Mouse (Mus musculus): ENCODE measurements at regions not wholly inside any gene's neighbourhood (a gene's known extent, or its start where the extent isn't known, plus 50 kb on each side); places are given as distances from the start of the nearest gene placed in this dataset.
"Not testable (repeated sequence)": the region's sequence is repeated elsewhere in the genome, so short reads cannot be mapped to it uniquely, and the experiment has no call there.

DNA sequence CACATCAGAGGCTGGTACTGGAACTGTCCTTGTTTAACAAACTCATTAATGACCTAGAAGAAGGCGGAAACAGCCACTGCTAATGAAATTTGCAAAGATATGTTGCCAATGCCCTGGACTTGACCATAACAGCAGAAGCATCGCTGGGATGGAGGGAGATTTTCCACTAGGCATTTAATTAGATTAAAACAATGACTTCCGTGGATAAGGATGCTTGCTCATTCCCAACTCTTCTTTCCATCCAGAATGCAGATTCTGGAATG, 77.6 kb upstream of the Fam78b start:
- Histone ChIP-seq H3K4me2 (ENCODE audit: low read length) (no peak overlapping the region), H3K9me3 (ENCODE audit: control insufficient read depth, low read length) (no peaks in the 10 kb centered on the region), H3K4me1 (replicated peaks; ENCODE audit: control insufficient read depth, insufficient read depth, low read length) (no peaks in the 10 kb centered on the region), H3K9ac (ENCODE audit: low read length) (no peak overlapping the region), H3K4me3 (ENCODE audit: low read depth, low read length) (no peak overlapping the region), H3K36me3 (ENCODE audit: control insufficient read depth, insufficient read depth, low read length) (no peaks in the 10 kb centered on the region), H3K27ac (ENCODE audit: low read depth) (no peak overlapping the region), H3K27me3 (replicated peaks; ENCODE audit: control insufficient read depth, insufficient read depth, low read length) (no peaks in the 10 kb centered on the region)
- 76% methylated on average over 3 of the region's 3 CpGs for WGBS
- ATAC-seq (replicated peaks; ENCODE audit: low FRiP score, low TSS enrichment, low read depth): no peak
- no peak for DNase-seq (ENCODE audit: low spot score)

DNA sequence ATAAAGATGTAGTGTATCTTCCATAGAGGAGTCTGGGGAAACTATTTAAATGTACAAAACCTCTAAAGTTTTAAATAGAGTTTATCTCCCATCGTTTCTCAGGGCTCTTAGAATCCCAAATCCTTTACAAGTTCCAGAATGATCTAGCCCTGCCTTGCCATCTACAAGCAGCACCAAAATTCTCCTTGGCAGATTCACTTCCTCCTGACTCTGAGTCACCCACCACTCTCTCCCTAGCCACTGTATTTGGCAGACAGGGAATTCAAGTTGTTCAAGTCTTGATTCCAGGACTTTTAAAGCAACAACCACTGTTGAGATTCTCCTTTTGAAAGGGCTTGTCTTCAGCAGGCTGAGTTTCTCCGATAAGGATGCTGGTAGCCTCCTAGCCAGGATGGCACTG, 77.1 kb upstream of the Fam78b start:
- Histone ChIP-seq H3K9ac (ENCODE audit: low read length) (no peak overlapping the region), H3K36me3 (ENCODE audit: control insufficient read depth, insufficient read depth, low read length) (no peaks in the 10 kb centered on the region), H3K4me3 (ENCODE audit: low read depth, low read length) (no peak overlapping the region), H3K27ac (ENCODE audit: low read depth) (no peak overlapping the region), H3K27me3 (replicated peaks; ENCODE audit: control insufficient read depth, insufficient read depth, low read length) (no peaks in the 10 kb centered on the region), H3K4me1 (replicated peaks; ENCODE audit: control insufficient read depth, insufficient read depth, low read length) (no peaks in the 10 kb centered on the region), H3K9me3 (ENCODE audit: control insufficient read depth, low read length) (no peaks in the 10 kb centered on the region), H3K4me2 (ENCODE audit: low read length) (no peak overlapping the region)
- WGBS: 82% methylated on average over 2 of the region's 2 CpGs
- no peak for ATAC-seq (replicated peaks; ENCODE audit: low FRiP score, low TSS enrichment, low read depth)
- DNase-seq (ENCODE audit: low spot score): no peak

DNA sequence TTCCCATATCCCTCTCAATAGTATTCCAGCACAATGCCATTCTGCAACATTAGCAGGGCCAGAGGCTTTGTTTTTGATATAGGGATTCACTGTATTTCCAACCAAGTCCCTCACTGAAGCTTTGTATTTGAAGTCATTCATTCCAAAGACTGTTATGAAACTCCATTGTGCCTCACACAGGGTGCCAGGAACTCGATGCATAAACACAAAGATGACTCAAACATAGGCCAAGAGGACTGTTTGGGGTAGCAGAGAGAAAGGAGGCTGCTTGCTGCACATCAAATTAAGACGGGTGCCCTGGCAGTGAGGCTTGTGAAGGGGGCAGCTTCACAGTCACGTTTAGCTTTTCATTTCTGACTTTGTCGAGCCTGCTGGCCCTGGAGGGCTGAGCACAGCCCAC, 75.1 kb upstream of the Fam78b start:
- Histone ChIP-seq H3K4me1 (replicated peaks; ENCODE audit: control insufficient read depth, insufficient read depth, low read length) (no peaks in the 10 kb centered on the region), H3K27ac (ENCODE audit: low read depth) (no peak overlapping the region), H3K4me2 (ENCODE audit: low read length) (no peak overlapping the region), H3K4me3 (ENCODE audit: low read depth, low read length) (no peak overlapping the region), H3K36me3 (ENCODE audit: control insufficient read depth, insufficient read depth, low read length) (no peaks in the 10 kb centered on the region), H3K27me3 (replicated peaks; ENCODE audit: control insufficient read depth, insufficient read depth, low read length) (no peaks in the 10 kb centered on the region), H3K9ac (ENCODE audit: low read length) (no peak overlapping the region), H3K9me3 (ENCODE audit: control insufficient read depth, low read length) (no peaks in the 10 kb centered on the region)
- no peak for DNase-seq (ENCODE audit: low spot score)
- 40% methylated on average over 4 of the region's 4 CpGs for WGBS
- no peak for ATAC-seq (replicated peaks; ENCODE audit: low FRiP score, low TSS enrichment, low read depth)

DNA sequence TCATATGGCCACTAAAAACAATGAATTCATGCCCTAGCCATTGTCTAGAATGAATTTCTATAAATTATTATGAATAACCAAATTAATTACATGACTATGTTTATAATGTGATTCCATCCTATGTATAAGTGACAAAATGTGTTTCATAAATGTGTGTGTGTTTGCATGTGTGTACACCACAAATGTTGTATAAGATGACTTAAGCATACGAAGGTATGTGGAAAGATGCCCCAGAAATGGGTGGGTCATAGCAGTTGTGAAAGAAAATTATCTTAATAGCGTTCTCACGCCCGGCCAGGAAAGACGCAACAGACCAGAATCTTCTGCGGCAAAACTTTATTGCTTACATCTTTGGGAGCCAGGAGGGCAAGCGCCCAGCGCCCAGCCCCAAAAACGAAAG, 61.5 kb upstream of the Fam78b start:
- H3K27me3 ChIP-seq (replicated peaks; ENCODE audit: control insufficient read depth, insufficient read depth, low read length); H3K9me3 ChIP-seq (ENCODE audit: control insufficient read depth, low read length); H3K9ac ChIP-seq (ENCODE audit: low read length); DNase-seq (ENCODE audit: low spot score); H3K27ac ChIP-seq (ENCODE audit: low read depth); ATAC-seq (replicated peaks; ENCODE audit: low FRiP score, low TSS enrichment, low read depth); H3K4me1 ChIP-seq (replicated peaks; ENCODE audit: control insufficient read depth, insufficient read depth, low read length); H3K36me3 ChIP-seq (ENCODE audit: control insufficient read depth, insufficient read depth, low read length): not testable (repeated sequence)
- peak overlapping the region; percentile 16; the same call in 1 of the 2 replicates for H3K4me3 ChIP-seq (ENCODE audit: low read depth, low read length)
- H3K4me2 ChIP-seq (ENCODE audit: low read length): 0 out of 2 replicates have a peak overlapping the region, but pooled peaks have one; percentile 26
- 62% methylated on average over 9 of the region's 9 CpGs for WGBS

DNA sequence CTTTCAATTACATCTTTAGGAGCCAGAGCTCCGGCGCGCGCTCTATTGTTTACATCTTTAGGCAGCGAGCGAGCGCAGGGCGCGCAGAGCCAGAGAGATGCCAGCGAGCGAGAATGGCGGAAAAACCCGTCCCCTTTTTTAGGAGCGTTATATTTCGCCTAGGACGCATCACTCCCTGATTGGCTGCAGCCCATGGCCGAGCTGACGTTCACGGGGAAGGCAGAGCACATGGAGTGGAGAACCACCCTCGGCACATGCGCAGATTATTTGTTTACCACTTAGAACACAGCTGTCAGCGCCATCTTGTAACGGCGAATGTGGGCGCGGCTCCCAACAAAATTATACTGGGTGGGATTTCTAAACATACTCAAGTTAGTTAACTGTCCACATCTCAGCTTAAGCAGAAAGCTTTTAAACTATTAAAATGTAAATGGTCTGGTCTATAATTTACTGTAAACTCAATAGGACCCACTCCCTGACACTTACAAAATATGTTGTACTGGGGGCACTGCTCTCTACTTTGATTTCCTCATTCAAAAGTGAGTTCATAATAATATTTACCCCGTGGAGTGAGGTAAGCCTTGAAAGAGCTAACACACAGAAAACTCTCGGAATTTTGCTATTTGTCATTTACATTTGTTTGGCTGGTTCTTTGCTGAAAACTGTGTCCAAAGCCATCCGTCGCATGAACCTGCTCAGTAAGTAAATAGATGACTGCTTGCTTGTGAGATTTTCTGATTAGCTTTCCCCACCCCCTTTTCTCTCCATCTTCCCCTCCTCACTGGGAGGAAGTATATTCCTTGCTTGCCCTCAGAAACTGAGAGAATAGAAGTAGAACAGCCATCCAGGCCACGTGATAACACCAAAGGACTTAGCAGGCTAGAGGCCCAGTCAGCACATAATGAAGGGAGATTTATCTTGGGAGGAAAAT, 60.8 kb upstream of the Fam78b start:
- peak overlapping the region; percentile 26; the same call in 1 of the 2 replicates for H3K4me2 ChIP-seq (ENCODE audit: low read length)
- WGBS: 49% methylated on average over 31 of the region's 31 CpGs

DNA sequence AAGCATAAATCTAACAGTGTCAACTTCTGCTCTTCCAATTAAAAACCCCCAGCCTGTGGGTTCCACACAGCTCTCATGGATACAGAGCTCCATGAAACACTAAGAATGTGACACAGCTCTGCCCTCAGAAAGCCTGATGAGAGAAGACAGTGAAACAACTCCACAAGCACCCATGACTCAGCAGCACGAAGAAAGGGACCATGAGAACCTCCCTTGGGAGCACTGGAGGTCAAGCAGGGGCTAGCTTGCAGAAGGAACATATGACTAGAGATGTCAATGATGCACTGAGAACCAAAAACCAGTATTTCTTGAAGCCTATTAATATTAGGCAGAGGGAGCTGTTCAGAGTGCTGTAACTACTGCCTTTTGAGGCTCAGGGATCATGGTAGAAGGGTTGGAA, 59.0 kb upstream of the Fam78b start:
- no peak for DNase-seq (ENCODE audit: low spot score)
- Histone ChIP-seq H3K36me3 (ENCODE audit: control insufficient read depth, insufficient read depth, low read length) (no peaks in the 10 kb centered on the region), H3K4me2 (ENCODE audit: low read length) (no peak overlapping the region), H3K9ac (ENCODE audit: low read length) (no peak overlapping the region), H3K4me1 (replicated peaks; ENCODE audit: control insufficient read depth, insufficient read depth, low read length) (no peaks in the 10 kb centered on the region), H3K9me3 (ENCODE audit: control insufficient read depth, low read length) (no peaks in the 10 kb centered on the region), H3K27me3 (replicated peaks; ENCODE audit: control insufficient read depth, insufficient read depth, low read length) (no peaks in the 10 kb centered on the region), H3K4me3 (ENCODE audit: low read depth, low read length) (no peak overlapping the region), H3K27ac (ENCODE audit: low read depth) (no peak overlapping the region)
- WGBS: 65% methylated on average over 1 of the region's 1 CpGs
- ATAC-seq (replicated peaks; ENCODE audit: low FRiP score, low TSS enrichment, low read depth): no peak

More for the DNA sequence above, 60.8 kb upstream of the Fam78b start:
- DNase-seq (ENCODE audit: low spot score); H3K27me3 ChIP-seq (replicated peaks; ENCODE audit: control insufficient read depth, insufficient read depth, low read length); ATAC-seq (replicated peaks; ENCODE audit: low FRiP score, low TSS enrichment, low read depth); H3K4me1 ChIP-seq (replicated peaks; ENCODE audit: control insufficient read depth, insufficient read depth, low read length); H3K27ac ChIP-seq (ENCODE audit: low read depth); H3K9me3 ChIP-seq (ENCODE audit: control insufficient read depth, low read length); H3K36me3 ChIP-seq (ENCODE audit: control insufficient read depth, insufficient read depth, low read length); H3K9ac ChIP-seq (ENCODE audit: low read length): not testable (repeated sequence)
- H3K4me3 ChIP-seq (ENCODE audit: low read depth, low read length): 0 out of 2 replicates have a peak overlapping the region, but pooled peaks have one; percentile 16

DNA sequence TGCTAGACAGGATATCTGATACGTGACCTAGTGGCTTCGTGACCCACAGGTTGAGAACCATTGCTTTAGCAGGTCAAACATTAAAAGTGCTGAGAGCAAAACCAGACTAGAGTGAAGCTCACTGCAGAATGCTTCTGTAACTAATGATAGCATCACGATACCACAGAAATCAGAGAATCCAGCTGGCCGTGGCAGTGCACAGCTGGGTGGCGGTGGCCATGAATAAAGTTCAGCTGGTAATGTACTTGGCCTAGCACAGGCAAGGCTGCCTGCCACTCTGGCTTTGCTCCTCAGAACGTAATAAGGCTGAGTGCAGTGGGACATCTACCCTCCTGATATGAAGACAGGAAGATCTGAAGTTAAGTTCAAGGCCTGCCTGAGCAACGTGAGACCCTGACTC, 56.7 kb upstream of the Fam78b start:
- no peaks in the 10 kb centered on the region for H3K9me3 ChIP-seq (ENCODE audit: control insufficient read depth, low read length)
- H3K4me2 ChIP-seq (ENCODE audit: low read length): no peak overlapping the region
- H3K36me3 ChIP-seq (ENCODE audit: control insufficient read depth, insufficient read depth, low read length): no peaks in the 10 kb centered on the region
- DNase-seq (ENCODE audit: low spot score) (peak; percentile 21), ATAC-seq (replicated peaks; ENCODE audit: low FRiP score, low TSS enrichment, low read depth) (no peak)
- no peak overlapping the region for H3K4me3 ChIP-seq (ENCODE audit: low read depth, low read length)
- no peak overlapping the region for H3K27ac ChIP-seq (ENCODE audit: low read depth)
- no peak overlapping the region for H3K9ac ChIP-seq (ENCODE audit: low read length)
- WGBS: 73% methylated on average over 7 of the region's 7 CpGs
- no peaks in the 10 kb centered on the region for H3K27me3 ChIP-seq (replicated peaks; ENCODE audit: control insufficient read depth, insufficient read depth, low read length)
- no peaks in the 10 kb centered on the region for H3K4me1 ChIP-seq (replicated peaks; ENCODE audit: control insufficient read depth, insufficient read depth, low read length)

DNA sequence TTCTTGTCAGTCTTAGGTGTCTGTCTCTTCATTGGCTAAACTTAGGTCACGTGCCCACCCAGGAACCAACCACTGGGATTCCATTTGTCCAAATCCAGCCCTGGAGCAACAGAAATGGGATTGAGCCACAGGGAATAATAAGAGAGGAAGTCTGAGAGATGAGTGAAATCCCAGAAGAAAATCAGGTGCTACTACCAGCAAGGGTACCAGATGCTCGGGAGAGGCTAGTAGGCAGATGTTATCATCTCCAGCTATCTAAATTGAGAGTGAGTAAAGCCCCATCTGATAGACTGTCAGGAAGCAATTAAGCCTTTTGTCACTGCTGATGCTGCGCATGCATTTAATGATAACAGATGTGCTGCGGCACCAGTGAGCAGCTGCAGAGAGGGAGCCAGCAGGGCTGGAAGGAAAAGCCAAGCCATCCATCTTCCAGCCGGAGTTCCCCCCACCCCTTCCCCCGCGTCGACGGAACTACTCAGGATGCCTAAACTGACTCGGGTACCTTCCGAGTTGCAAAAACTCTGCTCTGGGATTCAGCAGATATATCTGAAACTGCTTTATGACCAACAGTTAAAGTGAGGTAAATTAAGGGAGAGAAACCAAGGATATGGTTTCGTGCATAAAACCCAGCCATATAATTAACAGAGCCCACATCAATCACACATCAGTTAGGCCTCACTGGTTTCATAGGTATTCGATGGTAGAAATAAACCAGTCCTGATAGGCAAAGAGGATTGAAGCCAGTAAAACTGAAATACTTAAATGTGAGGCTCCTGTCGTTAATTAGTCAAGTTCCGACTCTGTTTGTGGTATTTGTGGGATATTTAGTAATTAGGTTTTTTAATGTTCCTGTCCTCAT, 53.1 kb upstream of the Fam78b start:
- Histone ChIP-seq H3K9ac (ENCODE audit: low read length) (no peak overlapping the region), H3K9me3 (ENCODE audit: control insufficient read depth, low read length) (no peaks in the 10 kb centered on the region), H3K36me3 (ENCODE audit: control insufficient read depth, insufficient read depth, low read length) (no peaks in the 10 kb centered on the region), H3K4me2 (ENCODE audit: low read length) (no peak overlapping the region), H3K4me3 (ENCODE audit: low read depth, low read length) (no peak overlapping the region), H3K27me3 (replicated peaks; ENCODE audit: control insufficient read depth, insufficient read depth, low read length) (no peaks in the 10 kb centered on the region), H3K4me1 (replicated peaks; ENCODE audit: control insufficient read depth, insufficient read depth, low read length) (no peaks in the 10 kb centered on the region), H3K27ac (ENCODE audit: low read depth) (no peak overlapping the region)
- DNase-seq (ENCODE audit: low spot score) (no peak), ATAC-seq (replicated peaks; ENCODE audit: low FRiP score, low TSS enrichment, low read depth) (no peak)
- WGBS: 34% methylated on average over 15 of the region's 15 CpGs

All from intestine, embryonic 14.5 days (tissue).